Comparison of ENCODE assay signal across 9 mouse cellular contexts in genomic region chr2:129544448-129544847, GRCm38 (mm10). TPM values are rescaled to one million over a fixed set of nuclear protein-coding genes. Genes with fewer than 3 reads are reported as not detected.
DNase-seq lines count a peak whose midpoint lies in the region; ATAC-seq and TF ChIP-seq lines count a peak whose summit lies in the region.
"Had no signal": no experiment of that assay in that cellular context is flagged by ENCODE, and none has a peak within 500 bp of the region (broad histone marks: within the 10 kb centered on the region; RNA-seq: fewer than 3 reads in every experiment).

No protein-coding gene starts in this region.

- no peak overlapping the region for H3K4me2 ChIP-seq in hindbrain, embryonic 13.5 days
- no peak overlapping the region for H3K4me2 ChIP-seq in hindbrain, embryonic 11.5 days (replicated peaks; ENCODE audit: low read depth, low read length)
- H3K4me2 ChIP-seq in hindbrain, postnatal 0 days (ENCODE audit: low read depth, low read length): no peak overlapping the region
- H3K4me2 ChIP-seq in midbrain, embryonic 14.5 days (ENCODE audit: low read length): no peak overlapping the region

- no peak overlapping the region for H3K4me3 ChIP-seq in hindbrain, embryonic 13.5 days
- H3K4me3 ChIP-seq in hindbrain, embryonic 11.5 days (ENCODE audit: low read depth, low read length): no peak overlapping the region
- no peak overlapping the region for H3K4me3 ChIP-seq in hindbrain, postnatal 0 days (ENCODE audit: low read length)
- no peak overlapping the region for H3K4me3 ChIP-seq in midbrain, embryonic 14.5 days (replicated peaks; ENCODE audit: low read depth, low read length)
- no peak overlapping the region for H3K4me3 ChIP-seq in left cerebral cortex, adult 2 months

- H3K27me3 ChIP-seq in hindbrain, embryonic 13.5 days: peaks cover 2% of the 10 kb centered on the region
- no peaks in the 10 kb centered on the region for H3K27me3 ChIP-seq in hindbrain, embryonic 11.5 days (ENCODE audit: control insufficient read depth, insufficient read depth, low read length)
- H3K27me3 ChIP-seq in hindbrain, postnatal 0 days (ENCODE audit: insufficient read depth, low read length): no peaks in the 10 kb centered on the region
- H3K27me3 ChIP-seq in midbrain, embryonic 14.5 days (ENCODE audit: control insufficient read depth, insufficient read depth, low read length): no peaks in the 10 kb centered on the region

- H3K4me1 ChIP-seq in hindbrain, embryonic 13.5 days (replicated peaks): 0 out of 2 replicates have a peak, but pooled peaks cover 1% of the 10 kb centered on the region
- no peaks in the 10 kb centered on the region for H3K4me1 ChIP-seq in hindbrain, embryonic 11.5 days (replicated peaks; ENCODE audit: control insufficient read depth, insufficient read depth, low read length)
- H3K4me1 ChIP-seq in hindbrain, postnatal 0 days (ENCODE audit: insufficient read depth, low read length): 0 out of 2 replicates have a peak, but pooled peaks cover 4% of the 10 kb centered on the region
- H3K4me1 ChIP-seq in midbrain, embryonic 14.5 days (ENCODE audit: control insufficient read depth, insufficient read depth, low read length): 0 out of 2 replicates have a peak, but pooled peaks cover 4% of the 10 kb centered on the region

- no peaks in the 10 kb centered on the region for H3K36me3 ChIP-seq in hindbrain, embryonic 13.5 days
- H3K36me3 ChIP-seq in hindbrain, embryonic 11.5 days (ENCODE audit: control insufficient read depth, insufficient read depth, low read length): no peaks in the 10 kb centered on the region
- H3K36me3 ChIP-seq in hindbrain, postnatal 0 days (ENCODE audit: insufficient read depth, low read length): no peaks in the 10 kb centered on the region
- H3K36me3 ChIP-seq in midbrain, embryonic 14.5 days (ENCODE audit: control insufficient read depth, insufficient read depth, low read length): no peaks in the 10 kb centered on the region

- no peak for TF ChIP-seq CTCF in hindbrain, postnatal 0 days (IDR thresholded peaks at IDR 0.05; ENCODE audit: low read depth)
- TF ChIP-seq CTCF in left cerebral cortex, adult 2 months (IDR thresholded peaks at IDR 0.05): no peak

- no peak overlapping the region for H3K9ac ChIP-seq in hindbrain, embryonic 13.5 days
- no peak overlapping the region for H3K9ac ChIP-seq in hindbrain, embryonic 11.5 days (ENCODE audit: low read depth, low read length)
- H3K9ac ChIP-seq in hindbrain, postnatal 0 days (replicated peaks; ENCODE audit: low read length): no peak overlapping the region
- H3K9ac ChIP-seq in midbrain, embryonic 14.5 days (replicated peaks; ENCODE audit: low read length): no peak overlapping the region

- WGBS in hindbrain, embryonic 13.5 days: 14% methylated on average over 4 of the region's 4 CpGs
- 32% methylated on average over 4 of the region's 4 CpGs for WGBS in hindbrain, embryonic 11.5 days
- 16% methylated on average over 4 of the region's 4 CpGs for WGBS in hindbrain, postnatal 0 days
- WGBS in midbrain, embryonic 14.5 days: 11% methylated on average over 4 of the region's 4 CpGs

- ATAC-seq in hindbrain, embryonic 13.5 days (ENCODE audit: low FRiP score): no peak
- ATAC-seq in hindbrain, embryonic 11.5 days (ENCODE audit: low FRiP score): no peak
- peak; percentile 68 for ATAC-seq in hindbrain, postnatal 0 days
- no peak for ATAC-seq in midbrain, embryonic 14.5 days (ENCODE audit: low FRiP score, low TSS enrichment)

- DNase-seq in hindbrain, embryonic 11.5 days (ENCODE audit: low spot score): no peak
- peak; percentile 89 to 93 for DNase-seq in cerebellum, adult 18-20 months
- DNase-seq in hindbrain, postnatal 0 days (ENCODE audit: low spot score): peak; percentile 77
- DNase-seq in midbrain, embryonic 14.5 days: peak; percentile 23
- DNase-seq in left cerebral cortex, adult 2 months (ENCODE audit: extremely low spot score in 1 of 2, low spot score in 2 of 2): no peak
- no peak for DNase-seq in frontal cortex, adult 2 months (ENCODE audit: extremely low spot score in 1 of 2, low spot score in 1 of 2)
- no peak for DNase-seq in right cerebral cortex, adult 18-20 months

- intact Hi-C loops in left cerebral cortex, adult 2 months (cut with DNase I): no loop called here

- no peaks in the 10 kb centered on the region for H3K9me3 ChIP-seq in hindbrain, embryonic 13.5 days
- no peaks in the 10 kb centered on the region for H3K9me3 ChIP-seq in hindbrain, embryonic 11.5 days (ENCODE audit: control insufficient read depth, low read length)
- no peaks in the 10 kb centered on the region for H3K9me3 ChIP-seq in hindbrain, postnatal 0 days (ENCODE audit: low read length)
- no peaks in the 10 kb centered on the region for H3K9me3 ChIP-seq in midbrain, embryonic 14.5 days (ENCODE audit: control insufficient read depth, low read length)

- H3K27ac ChIP-seq in hindbrain, embryonic 13.5 days: peak overlapping the region; percentile 1; the same call in 1 of the 2 replicates
- H3K27ac ChIP-seq in hindbrain, embryonic 11.5 days (ENCODE audit: low read depth, low read length): no peak overlapping the region
- H3K27ac ChIP-seq in hindbrain, postnatal 0 days: peak overlapping the region; percentile 32; the same call in 1 of the 2 replicates
- H3K27ac ChIP-seq in midbrain, embryonic 14.5 days (replicated peaks; ENCODE audit: low read depth, low read length): no peak overlapping the region
- no peak overlapping the region for H3K27ac ChIP-seq in left cerebral cortex, adult 2 months

RNA-seq across cellular contexts. Expression of gene F830045P16Rik, which starts 8.0 kb away (rescaled TPM):
- not detected in 2 replicates for polyA plus RNA-seq in hindbrain, embryonic 13.5 days (2015; fragmentation: Nextera tagmentation; extraction: Ambion mirVana)
- polyA plus RNA-seq in hindbrain, embryonic 11.5 days (2014; fragmentation: Nextera tagmentation; extraction: Ambion mirVana): not detected in 2 replicates
- not detected in 2 replicates for total RNA-seq in hindbrain, postnatal 0 days (2014; rRNA removed)
- not detected in 2 replicates for polyA plus RNA-seq in hindbrain, postnatal 0 days (2015; fragmentation: Nextera tagmentation; extraction: Ambion mirVana)
- polyA plus RNA-seq in midbrain, embryonic 14.5 days (2014; fragmentation: Nextera tagmentation; extraction: Ambion mirVana): not detected in 2 replicates
- 1 to 10 TPM in 1 of 2 experiments, under 1 TPM in 1; 0.47 to 1.3 TPM for total RNA-seq in left cerebral cortex, adult 2 months (2021)
- polyA plus RNA-seq in frontal cortex, adult 2 months (2012; rRNA removed): 0.06 and 0.14 TPM in 2 replicates
- polyA plus RNA-seq: gonadal fat pad, adult 2 months had no signal

RNA-seq across cellular contexts. Expression of gene Sirpa, which starts 48.2 kb away (rescaled TPM):
- 20.8 and 23.1 TPM in 2 replicates for polyA plus RNA-seq in hindbrain, embryonic 13.5 days (2015; fragmentation: Nextera tagmentation; extraction: Ambion mirVana)
- polyA plus RNA-seq in hindbrain, embryonic 11.5 days (2014; fragmentation: Nextera tagmentation; extraction: Ambion mirVana): 17.2 and 18.4 TPM in 2 replicates
- total RNA-seq in hindbrain, postnatal 0 days (2014; rRNA removed): 87.7 and 135 TPM in 2 replicates
- 35.8 and 37.1 TPM in 2 replicates for polyA plus RNA-seq in hindbrain, postnatal 0 days (2015; fragmentation: Nextera tagmentation; extraction: Ambion mirVana)
- polyA plus RNA-seq in midbrain, embryonic 14.5 days (2014; fragmentation: Nextera tagmentation; extraction: Ambion mirVana): 28.3 and 35.7 TPM in 2 replicates
- 100 to 1,000 TPM; 375 to 384 TPM for total RNA-seq in left cerebral cortex, adult 2 months (2021)
- 276 and 309 TPM in 2 replicates for polyA plus RNA-seq in frontal cortex, adult 2 months (2012; rRNA removed)

Comparison
In these comparisons a context has a peak if more than half of its experiments do, and no peak if none do; other contexts are left out.
1. H3K27ac ChIP-seq: peak in hindbrain, embryonic 13.5 days (single experiment) and hindbrain, postnatal 0 days (single experiment); none in hindbrain, embryonic 11.5 days (single experiment), midbrain, embryonic 14.5 days (single experiment) and left cerebral cortex, adult 2 months (single experiment).
2. DNase-seq: peak in cerebellum, adult 18-20 months (2 of 2), hindbrain, postnatal 0 days (single experiment) and midbrain, embryonic 14.5 days (single experiment); none in hindbrain, embryonic 11.5 days (single experiment), left cerebral cortex, adult 2 months (0 of 2), frontal cortex, adult 2 months (0 of 2) and right cerebral cortex, adult 18-20 months (single experiment).